Mouse (Mus musculus) heart, postnatal 0 days (tissue): ENCODE measurements around the gene S100a4.

Source experiments
- CTCF ChIP-seq: IDR thresholded peaks from 2 replicates; pipeline ENCODE4 v1.5.1; 2016; ENCODE audit warnings: antibody characterized with exemption, control low read depth, low read depth
- EP300 ChIP-seq: IDR thresholded peaks from 2 replicates; pipeline ENCODE4 v1.6.1; 2016; ENCODE audit warnings: antibody characterized with exemption, low read depth

DNA sequence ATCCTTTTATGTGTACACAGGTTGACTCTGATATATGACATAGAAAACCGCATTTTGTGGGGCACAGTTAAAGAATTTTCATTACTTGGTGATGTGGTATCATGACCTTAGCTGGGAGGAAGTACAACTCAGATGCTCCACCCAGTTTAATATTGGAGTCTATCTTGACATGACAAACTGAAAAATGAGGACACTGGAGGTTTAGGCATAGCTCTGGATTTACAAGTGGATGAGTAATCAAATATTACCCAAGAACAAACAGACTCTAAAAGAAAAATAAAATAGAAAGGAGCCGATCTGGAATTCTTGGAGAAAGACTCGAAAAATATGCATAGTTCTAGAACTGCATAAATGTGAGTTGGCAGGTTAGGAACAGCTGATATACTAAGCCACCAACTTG is 28.3 kb upstream of the S100a4 start:
- TF ChIP-seq CTCF (no peak), EP300 (no peak)
